8 mouse cellular contexts compared by ENCODE assay signal in genomic region chr1:59763781-59764251, GRCm38 (mm10). TPM values are rescaled to one million over a fixed set of nuclear protein-coding genes. Genes with fewer than 3 reads are reported as not detected.
A peak's percentile ranks its signal among the peaks of the same experiment; 100 is the strongest.
DNase-seq lines count a peak whose midpoint lies in the region; ATAC-seq lines count a peak whose summit lies in the region.

No protein-coding gene starts in this region.

- H3K4me3 ChIP-seq in forebrain, embryonic 15.5 days: peak overlapping the region; percentile 96
- H3K4me3 ChIP-seq in stomach, embryonic 14.5 days (ENCODE audit: low read depth, low read length): peak overlapping the region; percentile 67

- under 1% methylated on average over 55 of the region's 55 CpGs for WGBS in forebrain, embryonic 15.5 days
- 1% methylated on average over 52 of the region's 55 CpGs for WGBS in stomach, embryonic 14.5 days

- peak overlapping the region; percentile 99 for H3K27ac ChIP-seq in forebrain, embryonic 15.5 days (replicated peaks)
- H3K27ac ChIP-seq in stomach, embryonic 14.5 days (ENCODE audit: low read length): peak overlapping the region; percentile 98

- intact Hi-C loops in heart, postnatal 36 days (cut with DNase I): loop anchor here (2.0 to 10.0 kb wide), 4 partner anchors 41 to 111 kb away; no protein-coding TSS in a partner anchor

- no peaks in the 10 kb centered on the region for H3K27me3 ChIP-seq in forebrain, embryonic 15.5 days
- H3K27me3 ChIP-seq in stomach, embryonic 14.5 days (ENCODE audit: control insufficient read depth, insufficient read depth, low read length): no peaks in the 10 kb centered on the region

- no peaks in the 10 kb centered on the region for H3K9me3 ChIP-seq in forebrain, embryonic 15.5 days
- no peaks in the 10 kb centered on the region for H3K9me3 ChIP-seq in stomach, embryonic 14.5 days (ENCODE audit: control insufficient read depth, low read depth, low read length)

- peak; percentile 97 for DNase-seq in heart, adult 11 months
- DNase-seq in heart, postnatal 4 days: no peak
- DNase-seq in brain, adult 2 months (ENCODE audit: low read depth, low spot score): peak; percentile 55
- DNase-seq in heart, postnatal 36 days: peak; percentile 66 to 80
- peak; percentile 58 to 65 for DNase-seq in layer of hippocampus, postnatal 36 days

- peak; percentile 69 for ATAC-seq in forebrain, embryonic 15.5 days (replicated peaks)
- ATAC-seq in megakaryocyte progenitor cell, adult 5-6 weeks (replicated peaks; ENCODE audit: poor library complexity): 0 out of 2 replicates have a peak, but pooled peaks have one; percentile 18
- peak; percentile 62; the same call in 1 of the 2 replicates for ATAC-seq in stomach, embryonic 14.5 days (ENCODE audit: insufficient number of reproducible peaks, insufficient read depth, low FRiP score, low read depth)

- H3K36me3 ChIP-seq in forebrain, embryonic 15.5 days: no peaks in the 10 kb centered on the region
- H3K36me3 ChIP-seq in stomach, embryonic 14.5 days (ENCODE audit: control insufficient read depth, insufficient read depth, low read length): no peaks in the 10 kb centered on the region

- H3K4me1 ChIP-seq in forebrain, embryonic 15.5 days: peaks cover 21% of the 10 kb centered on the region
- H3K4me1 ChIP-seq in stomach, embryonic 14.5 days (ENCODE audit: control insufficient read depth, insufficient read depth, low read length): peaks cover 13% of the 10 kb centered on the region; the same call in 1 of the 2 replicates

- peak overlapping the region; percentile 95 for H3K9ac ChIP-seq in forebrain, embryonic 15.5 days (replicated peaks)
- H3K9ac ChIP-seq in stomach, embryonic 14.5 days (replicated peaks; ENCODE audit: low read depth, low read length): peak overlapping the region; percentile 92

- H3K4me2 ChIP-seq in forebrain, embryonic 15.5 days (replicated peaks): peak overlapping the region; percentile 51
- peak overlapping the region; percentile 79 for H3K4me2 ChIP-seq in stomach, embryonic 14.5 days (replicated peaks; ENCODE audit: low read depth, low read length)

RNA-seq across cellular contexts. Expression of gene Bmpr2, which starts 0.6 kb away (rescaled TPM):
- 10 to 100 TPM; 53.1 TPM for total RNA-seq in heart, postnatal 4 days (2021)
- polyA plus RNA-seq in forebrain, embryonic 15.5 days (2015; fragmentation: Nextera tagmentation; extraction: Ambion mirVana): 13.1 and 13.4 TPM in 2 replicates
- total RNA-seq in heart, postnatal 36 days (2021): 10 to 100 TPM; 46.1 to 46.3 TPM
- 10 to 100 TPM; 91.8 to 93.4 TPM for total RNA-seq in layer of hippocampus, postnatal 36 days (2021)
- 12.5 and 13.5 TPM in 2 replicates for total RNA-seq in megakaryocyte progenitor cell, adult 5-6 weeks (2015)
- total RNA-seq in megakaryocyte progenitor cell, adult 5-6 weeks (2017): 6.0 and 6.5 TPM in 2 replicates
- 15.0 and 17.2 TPM in 2 replicates for polyA plus RNA-seq in stomach, embryonic 14.5 days (2014; fragmentation: Nextera tagmentation; extraction: Ambion mirVana)

Comparison
In these comparisons a context has a peak if more than half of its experiments do, and no peak if none do; other contexts are left out.
1. ATAC-seq: peak in every context shown above with its lines; median percentile 69 in forebrain, embryonic 15.5 days; 62 in stomach, embryonic 14.5 days; 18 in megakaryocyte progenitor cell, adult 5-6 weeks.